Mouse (Mus musculus): Measurements from ENCODE around the gene Dnaaf1. TPM values are rescaled to one million over a fixed set of nuclear protein-coding genes. Genes with fewer than 3 reads are reported as not detected.
A peak's percentile ranks its signal among the peaks of the same experiment; 100 is the strongest.

Gene Dnaaf1
- polyA plus RNA-seq, 1 experiment from 2014 or later, result 0.28 TPM

DNA sequence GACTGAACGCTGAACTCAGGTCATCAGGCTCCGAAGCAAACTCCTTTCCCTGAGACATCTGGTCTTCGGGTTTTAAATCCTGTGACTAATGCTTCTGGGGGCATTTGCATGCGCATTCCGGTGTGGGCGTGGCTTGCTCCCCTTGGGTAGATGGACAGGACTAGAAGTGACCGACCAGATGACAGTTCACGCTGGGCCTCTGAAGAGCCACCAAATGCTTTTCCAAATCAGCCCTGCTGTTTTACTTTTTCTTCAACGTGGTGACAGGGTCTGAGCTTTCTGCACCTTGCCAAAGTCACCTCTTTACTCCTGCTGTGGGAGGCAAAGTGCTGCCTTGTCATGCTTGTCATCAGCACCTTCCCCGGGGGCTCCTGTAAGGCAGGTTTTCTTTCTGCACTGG is 13.8 kb downstream of the Dnaaf1 start:
- 5% methylated on average over 10 of the region's 10 CpGs for WGBS
- ATAC-seq (ENCODE audit: insufficient number of reproducible peaks, insufficient read depth, low FRiP score, low read depth), result peak; percentile 81
- Histone ChIP-seq H3K36me3 (ENCODE audit: control insufficient read depth, insufficient read depth, low read length) (no peaks in the 10 kb centered on the region), H3K4me1 (ENCODE audit: control insufficient read depth in 2 of 2, insufficient read depth in 2 of 2, low read length in 2 of 2) (peaks cover 18% of the 10 kb centered on the region in 2 experiments), H3K4me3 (ENCODE audit: control insufficient read depth in 1 of 2, insufficient read depth in 1 of 2, low read depth in 1 of 2, low read length in 2 of 2) (no peak overlapping the region), H3K27ac (replicated peaks in 1 of 2; ENCODE audit: control insufficient read depth in 1 of 2, insufficient read depth in 1 of 2, low read depth in 2 of 2, low read length in 2 of 2) (peak overlapping the region; percentile 75 to 84), H3K9ac (ENCODE audit: low read length) (no peak overlapping the region), H3K4me2 (ENCODE audit: low read length) (peak overlapping the region; percentile 32), H3K9me3 (ENCODE audit: control insufficient read depth, low read length) (no peaks in the 10 kb centered on the region), H3K27me3 (ENCODE audit: control insufficient read depth, insufficient read depth, low read length) (no peaks in the 10 kb centered on the region)

DNA sequence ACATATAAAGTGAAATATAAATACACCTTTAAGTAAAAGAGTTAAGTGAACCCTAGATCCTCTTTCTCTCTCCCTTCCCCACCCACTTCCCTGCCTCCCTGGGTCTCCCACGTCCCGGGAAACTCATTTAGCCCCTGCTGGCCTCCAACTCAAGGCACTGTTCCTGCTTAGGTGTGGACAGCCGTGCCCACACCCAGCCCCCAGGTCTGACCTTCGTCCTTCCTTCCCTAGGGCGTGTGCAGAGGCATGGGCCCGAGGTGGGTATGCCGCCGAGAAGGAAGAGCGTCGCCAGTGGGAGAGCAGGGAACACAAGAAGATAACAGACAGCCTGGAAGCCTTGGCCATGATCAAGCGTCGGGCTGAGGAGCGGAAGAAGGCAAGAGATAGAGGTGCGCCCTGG is 15.3 kb downstream of the Dnaaf1 start:
- no peaks in the 10 kb centered on the region for H3K36me3 ChIP-seq (ENCODE audit: control insufficient read depth, insufficient read depth, low read length)
- H3K9ac ChIP-seq (ENCODE audit: low read length), result no peak overlapping the region
- no peak for ATAC-seq (ENCODE audit: insufficient number of reproducible peaks, insufficient read depth, low FRiP score, low read depth)
- H3K4me3 ChIP-seq (ENCODE audit: control insufficient read depth in 1 of 2, insufficient read depth in 1 of 2, low read depth in 1 of 2, low read length in 2 of 2), result no peak overlapping the region
- H3K9me3 ChIP-seq (ENCODE audit: control insufficient read depth, low read length), result no peaks in the 10 kb centered on the region
- H3K4me1 ChIP-seq (ENCODE audit: control insufficient read depth in 2 of 2, insufficient read depth in 2 of 2, low read length in 2 of 2), result peaks cover 17 to 18% of the 10 kb centered on the region in 2 experiments
- no peak overlapping the region for H3K4me2 ChIP-seq (ENCODE audit: low read length)
- H3K27me3 ChIP-seq (ENCODE audit: control insufficient read depth, insufficient read depth, low read length), result no peaks in the 10 kb centered on the region
- 61% methylated on average over 14 of the region's 14 CpGs for WGBS
- H3K27ac ChIP-seq (replicated peaks in 1 of 2; ENCODE audit: control insufficient read depth in 1 of 2, insufficient read depth in 1 of 2, low read depth in 2 of 2, low read length in 2 of 2), result no peak overlapping the region

DNA sequence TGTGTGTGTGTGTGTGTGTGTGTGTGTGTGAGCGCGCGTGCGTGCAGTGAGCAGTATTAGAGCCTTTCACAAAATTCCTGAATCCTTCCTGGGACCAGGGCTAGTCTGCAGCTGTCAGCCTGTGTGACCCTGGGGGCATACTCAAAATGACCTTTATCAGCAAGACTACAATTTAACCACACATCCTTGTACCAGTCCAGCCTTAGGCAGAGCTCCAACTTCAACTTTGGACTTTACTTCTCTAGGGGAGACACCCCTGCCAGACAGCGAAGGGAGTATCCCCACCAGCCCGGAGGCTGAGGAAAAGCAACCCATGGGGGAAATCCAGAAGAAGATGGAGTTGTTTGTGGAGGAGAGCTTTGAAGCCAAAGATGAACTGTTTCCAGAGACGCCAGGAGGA is 16.4 kb downstream of the Dnaaf1 start:
- H3K9ac ChIP-seq (ENCODE audit: low read length), result no peak overlapping the region
- no peak overlapping the region for H3K4me2 ChIP-seq (ENCODE audit: low read length)
- H3K27me3 ChIP-seq (ENCODE audit: control insufficient read depth, insufficient read depth, low read length), result no peaks in the 10 kb centered on the region
- 84% methylated on average over 7 of the region's 7 CpGs for WGBS
- H3K4me3 ChIP-seq (ENCODE audit: control insufficient read depth in 1 of 2, insufficient read depth in 1 of 2, low read depth in 1 of 2, low read length in 2 of 2), result no peak overlapping the region
- no peak for ATAC-seq (ENCODE audit: insufficient number of reproducible peaks, insufficient read depth, low FRiP score, low read depth)
- 0 out of 2 replicates have a peak, but pooled peaks cover 3% of the 10 kb centered on the region for H3K36me3 ChIP-seq (ENCODE audit: control insufficient read depth, insufficient read depth, low read length)
- H3K27ac ChIP-seq (replicated peaks in 1 of 2; ENCODE audit: control insufficient read depth in 1 of 2, insufficient read depth in 1 of 2, low read depth in 2 of 2, low read length in 2 of 2), result no peak overlapping the region
- no peaks in the 10 kb centered on the region for H3K9me3 ChIP-seq (ENCODE audit: control insufficient read depth, low read length)
- H3K4me1 ChIP-seq (ENCODE audit: control insufficient read depth in 2 of 2, insufficient read depth in 2 of 2, low read length in 2 of 2), result peaks cover 15 to 22% of the 10 kb centered on the region in 2 experiments

GRCm38 (mm10) chr8:119603771-119604170 is 28.7 kb downstream of the Dnaaf1 start:
- H3K36me3 ChIP-seq (ENCODE audit: control insufficient read depth, insufficient read depth, low read length), result peaks cover 41% of the 10 kb centered on the region
- H3K9me3 ChIP-seq (ENCODE audit: control insufficient read depth, low read length), result peaks cover under 1% of the 10 kb centered on the region; the same call in 1 of the 2 replicates
- no peak for ATAC-seq (ENCODE audit: insufficient number of reproducible peaks, insufficient read depth, low FRiP score, low read depth)
- H3K27me3 ChIP-seq (ENCODE audit: control insufficient read depth, insufficient read depth, low read length), result no peaks in the 10 kb centered on the region
- peak overlapping the region in 1 of 2 experiments; percentile 78; a peak in 1 of 4 replicates for H3K4me3 ChIP-seq (ENCODE audit: control insufficient read depth in 1 of 2, insufficient read depth in 1 of 2, low read depth in 1 of 2, low read length in 2 of 2)
- peak overlapping the region; percentile 93 for H3K4me2 ChIP-seq (ENCODE audit: low read length)
- 90% methylated on average over 4 of the region's 4 CpGs for WGBS
- peak overlapping the region; percentile 91 for H3K9ac ChIP-seq (ENCODE audit: low read length)
- H3K4me1 ChIP-seq (ENCODE audit: control insufficient read depth in 2 of 2, insufficient read depth in 2 of 2, low read length in 2 of 2), result peaks cover 6 to 8% of the 10 kb centered on the region in 2 experiments
- H3K27ac ChIP-seq (replicated peaks in 1 of 2; ENCODE audit: control insufficient read depth in 1 of 2, insufficient read depth in 1 of 2, low read depth in 2 of 2, low read length in 2 of 2), result no peak overlapping the region

DNA sequence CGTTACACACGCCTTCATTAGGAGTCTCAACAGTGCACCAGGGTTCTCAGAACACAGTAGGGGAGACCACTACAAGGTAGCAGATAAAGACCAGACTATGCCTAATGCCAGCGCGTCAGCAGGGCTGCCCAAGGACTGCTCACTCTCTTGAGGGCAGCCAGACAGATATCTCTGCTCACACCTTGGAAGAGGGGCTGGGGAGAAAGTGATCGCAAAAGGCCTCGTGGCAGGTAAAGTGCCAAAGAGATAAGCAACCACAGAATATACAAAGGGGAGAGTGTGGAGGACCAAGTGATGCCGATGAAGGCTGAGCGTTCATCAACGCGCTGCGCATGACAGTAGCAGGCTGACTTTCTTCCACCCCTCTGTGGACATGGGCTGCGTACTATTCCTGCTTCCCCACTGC is 29.4 kb downstream of the Dnaaf1 start:
- H3K9ac ChIP-seq (ENCODE audit: low read length), result peak overlapping the region; percentile 91
- peaks cover 35% of the 10 kb centered on the region for H3K36me3 ChIP-seq (ENCODE audit: control insufficient read depth, insufficient read depth, low read length)
- H3K9me3 ChIP-seq (ENCODE audit: control insufficient read depth, low read length), result peaks cover 7% of the 10 kb centered on the region; the same call in 1 of the 2 replicates
- peak; percentile 19; the same call in 1 of the 2 replicates for ATAC-seq (ENCODE audit: insufficient number of reproducible peaks, insufficient read depth, low FRiP score, low read depth)
- H3K27me3 ChIP-seq (ENCODE audit: control insufficient read depth, insufficient read depth, low read length), result no peaks in the 10 kb centered on the region
- 21% methylated on average over 12 of the region's 12 CpGs for WGBS
- no peak overlapping the region for H3K27ac ChIP-seq (replicated peaks in 1 of 2; ENCODE audit: control insufficient read depth in 1 of 2, insufficient read depth in 1 of 2, low read depth in 2 of 2, low read length in 2 of 2)
- H3K4me3 ChIP-seq (ENCODE audit: control insufficient read depth in 1 of 2, insufficient read depth in 1 of 2, low read depth in 1 of 2, low read length in 2 of 2), result peak overlapping the region; percentile 71 to 78
- H3K4me2 ChIP-seq (ENCODE audit: low read length), result peak overlapping the region; percentile 93
- peaks cover 6 to 8% of the 10 kb centered on the region in 2 experiments for H3K4me1 ChIP-seq (ENCODE audit: control insufficient read depth in 2 of 2, insufficient read depth in 2 of 2, low read length in 2 of 2)

DNA sequence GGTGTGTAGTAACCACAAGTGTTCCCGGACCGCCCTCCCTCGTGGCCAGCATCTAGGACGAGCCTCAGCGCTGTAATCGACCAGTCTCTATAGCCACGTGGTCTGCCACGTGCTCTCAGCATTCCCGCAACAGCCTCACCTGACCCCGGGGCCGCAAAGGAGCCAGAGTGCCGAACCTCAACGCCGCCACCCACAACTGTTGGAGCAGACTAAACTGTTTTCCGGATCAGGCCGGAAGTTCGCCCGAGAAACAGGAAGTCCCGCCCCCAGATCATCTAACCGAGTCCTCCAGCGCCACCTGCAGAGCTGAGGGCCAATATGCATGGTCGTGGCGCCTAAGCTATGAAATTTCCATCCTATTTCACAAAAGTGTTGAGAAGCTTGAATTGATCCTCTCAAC is 30.0 kb downstream of the Dnaaf1 start, which contains the start of gene Taf1c:
Taf1c (minus strand) TSS at position 227 of the 400 bp plus-strand sequence.
- H3K4me2 ChIP-seq (ENCODE audit: low read length), result peak within 1 kb of the TSS; percentile 93
- 0 out of 4 replicates have a peak within 1 kb of the TSS, but pooled peaks of 1 of the 2 experiments have one; percentile 25 for H3K27ac ChIP-seq (replicated peaks in 1 of 2; ENCODE audit: control insufficient read depth in 1 of 2, insufficient read depth in 1 of 2, low read depth in 2 of 2, low read length in 2 of 2)
- WGBS, result under 1% methylated on average over 23 of the region's 23 CpGs
- no peaks in the 10 kb centered on the region for H3K27me3 ChIP-seq (ENCODE audit: control insufficient read depth, insufficient read depth, low read length)
- peaks cover 31% of the 10 kb centered on the region for H3K36me3 ChIP-seq (ENCODE audit: control insufficient read depth, insufficient read depth, low read length)
- H3K9me3 ChIP-seq (ENCODE audit: control insufficient read depth, low read length), result peaks cover 8% of the 10 kb centered on the region; the same call in 1 of the 2 replicates
- peak; percentile 49 for ATAC-seq (ENCODE audit: insufficient number of reproducible peaks, insufficient read depth, low FRiP score, low read depth)
- peak within 1 kb of the TSS; percentile 91 for H3K9ac ChIP-seq (ENCODE audit: low read length)
- peak within 1 kb of the TSS; percentile 71 to 78 for H3K4me3 ChIP-seq (ENCODE audit: control insufficient read depth in 1 of 2, insufficient read depth in 1 of 2, low read depth in 1 of 2, low read length in 2 of 2)
- H3K4me1 ChIP-seq (ENCODE audit: control insufficient read depth in 2 of 2, insufficient read depth in 2 of 2, low read length in 2 of 2), result peaks cover 6 to 8% of the 10 kb centered on the region in 2 experiments

DNA sequence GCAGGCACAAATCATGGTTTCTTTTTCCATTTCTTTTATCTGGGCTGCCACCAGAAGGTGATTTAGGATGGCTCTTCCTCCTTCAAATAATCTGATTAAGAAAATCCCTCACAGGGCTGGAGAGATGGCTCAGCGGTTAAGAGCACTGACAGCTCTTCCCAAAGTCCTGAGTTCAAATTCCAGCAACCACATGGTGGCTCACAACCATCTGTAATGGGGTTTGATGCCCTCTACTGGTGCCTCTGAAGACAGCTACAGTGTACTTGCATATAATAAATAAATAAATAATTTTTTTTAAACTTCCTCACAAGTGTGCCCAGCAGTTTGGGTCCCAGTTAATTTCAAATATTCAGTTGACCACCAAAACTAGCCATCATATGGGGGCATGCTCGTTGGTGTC is 31.2 kb downstream of the Dnaaf1 start:
- 70% methylated on average over 2 of the region's 2 CpGs for WGBS
- no peak overlapping the region for H3K27ac ChIP-seq (replicated peaks in 1 of 2; ENCODE audit: control insufficient read depth in 1 of 2, insufficient read depth in 1 of 2, low read depth in 2 of 2, low read length in 2 of 2)
- H3K4me1 ChIP-seq (ENCODE audit: control insufficient read depth in 2 of 2, insufficient read depth in 2 of 2, low read length in 2 of 2), result peaks cover 6 to 8% of the 10 kb centered on the region in 2 experiments
- H3K9ac ChIP-seq (ENCODE audit: low read length), result no peak overlapping the region
- H3K4me2 ChIP-seq (ENCODE audit: low read length), result no peak overlapping the region
- no peak overlapping the region for H3K4me3 ChIP-seq (ENCODE audit: control insufficient read depth in 1 of 2, insufficient read depth in 1 of 2, low read depth in 1 of 2, low read length in 2 of 2)
- no peaks in the 10 kb centered on the region for H3K27me3 ChIP-seq (ENCODE audit: control insufficient read depth, insufficient read depth, low read length)
- H3K36me3 ChIP-seq (ENCODE audit: control insufficient read depth, insufficient read depth, low read length), result peaks cover 19% of the 10 kb centered on the region
- ATAC-seq (ENCODE audit: insufficient number of reproducible peaks, insufficient read depth, low FRiP score, low read depth), result no peak
- peaks cover 8% of the 10 kb centered on the region; the same call in 1 of the 2 replicates for H3K9me3 ChIP-seq (ENCODE audit: control insufficient read depth, low read length)

GRCm38 (mm10) chr8:119612471-119612870 is 37.4 kb downstream of the Dnaaf1 start, which contains the start of gene Adad2:
Gene Adad2, plus strand, starts transcription at chr8:119612747.
- H3K4me2 ChIP-seq (ENCODE audit: low read length), result no peak within 1 kb of the TSS
- H3K4me1 ChIP-seq (ENCODE audit: control insufficient read depth in 2 of 2, insufficient read depth in 2 of 2, low read length in 2 of 2), result no peaks in the 10 kb centered on the region
- 73% methylated on average over 26 of the region's 26 CpGs for WGBS
- no peak within 1 kb of the TSS for H3K27ac ChIP-seq (replicated peaks in 1 of 2; ENCODE audit: control insufficient read depth in 1 of 2, insufficient read depth in 1 of 2, low read depth in 2 of 2, low read length in 2 of 2)
- no peaks in the 10 kb centered on the region for H3K36me3 ChIP-seq (ENCODE audit: control insufficient read depth, insufficient read depth, low read length)
- H3K9me3 ChIP-seq (ENCODE audit: control insufficient read depth, low read length), result peaks cover 8% of the 10 kb centered on the region; the same call in 1 of the 2 replicates
- no peaks in the 10 kb centered on the region for H3K27me3 ChIP-seq (ENCODE audit: control insufficient read depth, insufficient read depth, low read length)
- no peak within 1 kb of the TSS for H3K4me3 ChIP-seq (ENCODE audit: control insufficient read depth in 1 of 2, insufficient read depth in 1 of 2, low read depth in 1 of 2, low read length in 2 of 2)
- H3K9ac ChIP-seq (ENCODE audit: low read length), result no peak within 1 kb of the TSS
- no peak for ATAC-seq (ENCODE audit: insufficient number of reproducible peaks, insufficient read depth, low FRiP score, low read depth)

Measured in heart, embryonic 14.5 days (tissue).